8 mouse cellular contexts compared by ENCODE assay signal in the genomic region with DNA sequence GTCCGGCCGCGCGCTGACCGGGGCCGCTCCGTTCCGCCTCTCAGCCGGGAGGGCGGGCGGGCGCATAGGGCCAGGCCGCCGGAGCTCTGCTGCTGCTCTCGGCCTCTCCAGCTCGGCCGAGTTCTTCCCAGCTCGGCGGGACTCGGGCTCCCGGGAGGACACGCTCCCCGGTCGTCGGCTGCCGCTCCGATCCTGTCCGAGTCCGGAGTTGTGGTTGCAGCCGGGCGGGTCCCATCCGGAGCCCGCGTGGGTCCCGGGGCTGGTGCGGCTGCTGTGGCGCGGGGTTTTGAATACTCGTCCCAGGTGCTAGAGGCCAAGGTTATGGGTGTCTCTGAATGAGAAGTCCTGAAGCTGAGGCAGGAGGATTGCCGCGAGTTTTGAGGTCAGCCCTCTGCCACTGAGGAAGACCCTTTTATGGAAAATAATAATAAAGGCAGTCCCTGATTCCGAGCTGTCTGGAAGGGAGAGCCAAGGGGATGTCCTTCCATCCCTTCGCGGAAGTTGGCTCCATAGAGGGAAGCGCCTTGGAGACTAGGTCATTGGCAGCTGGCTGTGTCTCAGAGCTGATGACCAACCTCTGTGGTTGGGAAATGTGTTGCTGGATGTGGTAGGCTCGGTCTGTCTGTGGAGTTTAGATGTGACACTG. TPM values are rescaled to one million over a fixed set of nuclear protein-coding genes. Genes with fewer than 3 reads are reported as not detected.
A peak's percentile ranks its signal among the peaks of the same experiment; 100 is the strongest.
DNase-seq lines count a peak whose midpoint lies in the region; ATAC-seq lines count a peak whose summit lies in the region.

No protein-coding gene starts in this region.

- DNase-seq in right cerebral cortex, postnatal 14 days: peak; percentile 43
- no peak for DNase-seq in right cerebral cortex, postnatal 4 days
- DNase-seq in brain, adult 2 months (ENCODE audit: low read depth, low spot score): peak; percentile 20
- DNase-seq in gastrocnemius, adult 8-10 months (ENCODE audit: low spot score in 2 of 2): peak; percentile 42 to 57
- peak; percentile 72 for DNase-seq in induced T-regulatory cell, adult 2 months (ENCODE audit: low read depth)
- DNase-seq in naive thymus-derived CD4-positive, alpha-beta T cell, adult 2 months (ENCODE audit: low read depth): peak; percentile 64
- peak; percentile 42 for DNase-seq in urinary bladder, postnatal 25 days (ENCODE audit: low spot score)

- peak overlapping the region; percentile 96 for H3K4me3 ChIP-seq in liver, embryonic 15.5 days (replicated peaks)

- H3K27ac ChIP-seq in liver, embryonic 15.5 days (replicated peaks): peak overlapping the region; percentile 100

- H3K4me2 ChIP-seq in liver, embryonic 15.5 days: peak overlapping the region; percentile 84

- peak overlapping the region; percentile 98 for H3K9ac ChIP-seq in liver, embryonic 15.5 days

- ATAC-seq in liver, embryonic 15.5 days (ENCODE audit: insufficient read depth): no peak

- under 1% methylated on average over 46 of the region's 46 CpGs for WGBS in liver, embryonic 15.5 days (ENCODE audit: insufficient replicate concordance)

- H3K27me3 ChIP-seq in liver, embryonic 15.5 days: no peaks in the 10 kb centered on the region

- no peaks in the 10 kb centered on the region for H3K9me3 ChIP-seq in liver, embryonic 15.5 days (replicated peaks)

- H3K4me1 ChIP-seq in liver, embryonic 15.5 days (replicated peaks): peaks cover 77% of the 10 kb centered on the region

- H3K36me3 ChIP-seq in liver, embryonic 15.5 days (replicated peaks): 0 out of 2 replicates have a peak, but pooled peaks cover 6% of the 10 kb centered on the region

RNA-seq across cellular contexts. Expression of a gene that starts 0.5 kb away (rescaled TPM):
- 100 to 1,000 TPM in 3 of 4 experiments, 10 to 100 TPM in 1; 94.6 to 134 (median 116) TPM for total RNA-seq in gastrocnemius, adult 8-10 months (2022)
- polyA plus RNA-seq in liver, embryonic 15.5 days (2015; fragmentation: Nextera tagmentation; extraction: Ambion mirVana): 22.7 and 25.2 TPM in 2 replicates

RNA-seq across cellular contexts. Expression of a gene that starts 27.4 kb away (rescaled TPM):
- total RNA-seq in gastrocnemius, adult 8-10 months (2022): 1 to 10 TPM; 2.0 to 4.1 (median 3.5) TPM
- polyA plus RNA-seq in liver, embryonic 15.5 days (2015; fragmentation: Nextera tagmentation; extraction: Ambion mirVana): 6.0 and 6.6 TPM in 2 replicates

RNA-seq across cellular contexts. Expression of a gene that starts 44.8 kb away (rescaled TPM):
- 10 to 100 TPM; 52.7 to 61.0 (median 55.8) TPM for total RNA-seq in gastrocnemius, adult 8-10 months (2022)
- 22.7 and 26.2 TPM in 2 replicates for polyA plus RNA-seq in liver, embryonic 15.5 days (2015; fragmentation: Nextera tagmentation; extraction: Ambion mirVana)
